Mouse (Mus musculus): ENCODE results near the gene Pop5. TPM values are rescaled to one million over a fixed set of nuclear protein-coding genes. Genes with fewer than 3 reads are reported as not detected.

Gene Pop5
- 115 TPM for polyA plus RNA-seq (2017; shearing (Covaris generic))

GRCm38 (mm10) chr5:115235786-115236263 is at the start of gene Pop5:
Pop5 (plus strand) TSS chr5:115235836.

GRCm38 (mm10) chr5:115193669-115194625 is 41.7 kb upstream of the Pop5 start, which contains the start of gene Cabp1:
Cabp1 (minus strand) TSS chr5:115194381.

GRCm38 (mm10) chr5:115272812-115273548 is 37.3 kb downstream of the Pop5 start, which contains the start of gene Rnf10:
Rnf10 (minus strand) TSS chr5:115272898.

GRCm38 (mm10) chr5:115279226-115280049 is 43.8 kb downstream of the Pop5 start, which contains the start of gene Coq5:
Coq5 (plus strand) TSS chr5:115279666.

Other genes starting within 250 kb of the Pop5 start
- 60.2 TPM for gene Sppl3, start 224.7 kb upstream of the Pop5 start, polyA plus RNA-seq (2017; shearing (Covaris generic))
- gene Gm10401, start 137.5 kb upstream of the Pop5 start, polyA plus RNA-seq (2017; shearing (Covaris generic)), result 2.4 TPM
- gene Acads, start 116.5 kb upstream of the Pop5 start, polyA plus RNA-seq (2017; shearing (Covaris generic)), result 15.6 TPM
- 61.3 TPM for gene Unc119b, start 100.9 kb upstream of the Pop5 start, polyA plus RNA-seq (2017; shearing (Covaris generic))
- gene Mlec, start 77.7 kb upstream of the Pop5 start, polyA plus RNA-seq (2017; shearing (Covaris generic)), result 61.4 TPM
- gene Cabp1, start 41.5 kb upstream of the Pop5 start, polyA plus RNA-seq (2017; shearing (Covaris generic)), result not detected
- gene Rnf10, start 37.1 kb downstream of the Pop5 start, polyA plus RNA-seq (2017; shearing (Covaris generic)), result 130 TPM
- gene Coq5, start 43.8 kb downstream of the Pop5 start, polyA plus RNA-seq (2017; shearing (Covaris generic)), result 40.2 TPM
- 331 TPM for gene Dynll1, start 65.2 kb downstream of the Pop5 start, polyA plus RNA-seq (2017; shearing (Covaris generic))
- gene Srsf9, start 91.3 kb downstream of the Pop5 start, polyA plus RNA-seq (2017; shearing (Covaris generic)), result 88.6 TPM
- 5.5 TPM for gene Gatc, start 105.3 kb downstream of the Pop5 start, polyA plus RNA-seq (2017; shearing (Covaris generic))
- 22.9 TPM for gene Triap1, start 105.4 kb downstream of the Pop5 start, polyA plus RNA-seq (2017; shearing (Covaris generic))
- 459 TPM for gene Cox6a1, start 113.1 kb downstream of the Pop5 start, polyA plus RNA-seq (2017; shearing (Covaris generic))
- gene Msi1, start 193.8 kb downstream of the Pop5 start, polyA plus RNA-seq (2017; shearing (Covaris generic)), result 0.27 TPM
- gene Pla2g1b, start 230.4 kb downstream of the Pop5 start, polyA plus RNA-seq (2017; shearing (Covaris generic)), result not detected
- 14.3 TPM for gene Sirt4, start 248.9 kb downstream of the Pop5 start, polyA plus RNA-seq (2017; shearing (Covaris generic))